Mouse (Mus musculus) liver, embryonic 18 days (tissue): ENCODE measurements around the gene Adamts17. TPM values are rescaled to one million over a fixed set of nuclear protein-coding genes. Genes with fewer than 3 reads are reported as not detected.

ENCODE experiments used
- polyA plus RNA-seq: library from polyadenylated mRNA; depleted of rRNA; stranded (reverse); fragments of >200 nt; gene quantifications from 2 replicates; pipeline ENCODE4 v1.2.3, GENCODE M21; 2012; rRNA removed

Gene Adamts17
- polyA plus RNA-seq = 0.07 TPM in 2 replicates

DNA sequence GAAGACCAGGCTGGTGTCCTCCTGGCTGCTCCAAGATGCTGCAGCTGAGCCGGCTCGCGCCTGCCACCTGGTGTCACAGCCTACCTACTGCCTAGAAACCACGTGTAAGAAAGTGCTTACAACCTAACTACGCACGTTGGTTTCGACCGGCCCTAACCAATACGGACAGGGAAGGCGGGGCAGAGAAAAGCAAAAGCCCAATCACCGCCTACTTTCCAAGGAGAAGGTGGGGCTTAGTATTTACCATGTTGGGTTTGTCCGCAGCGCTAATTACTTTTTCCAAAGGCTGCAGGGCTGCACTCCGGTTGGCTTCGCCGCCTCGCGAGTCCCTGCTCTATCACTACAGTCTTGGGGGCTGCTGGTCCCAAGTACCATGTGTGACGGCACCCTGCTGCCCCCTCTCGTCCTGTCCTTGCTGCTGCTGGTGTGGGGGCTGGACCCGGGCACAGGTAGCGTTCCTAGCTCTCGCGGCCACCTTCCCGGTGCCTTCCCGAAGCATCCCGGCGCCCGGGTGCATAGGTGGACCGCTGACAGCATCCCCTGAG is at the start of gene Adamts17:
Adamts17 (plus strand) TSS at position 273 of the 545 bp plus-strand sequence.

Other genes starting within 250 kb of the Adamts17 start
- gene Asb7, start 150.1 kb upstream of the Adamts17 start, polyA plus RNA-seq = 2.4 and 3.2 TPM in 2 replicates
- gene Lins1, start 149.8 kb upstream of the Adamts17 start, polyA plus RNA-seq = 2.8 and 3.0 TPM in 2 replicates
- gene Cers3, start 96.2 kb upstream of the Adamts17 start, polyA plus RNA-seq = 0.02 TPM in 2 replicates